Mouse (Mus musculus) ES-Bruce4 (cell line): Measurements from ENCODE around the gene Erv3. TPM values are rescaled to one million over a fixed set of nuclear protein-coding genes. Genes with fewer than 3 reads are reported as not detected.

ENCODE experiments used
- H3K27ac ChIP-seq: 2 replicates; pipeline ENCODE4 v1.5.1; 2012; ENCODE audit warnings: low read length, inconsistent platforms; ENCODE audit not compliant: insufficient read depth
- H3K27me3 ChIP-seq: 2 replicates; pipeline ENCODE4 v1.6.1; 2012; ENCODE audit warnings: mild to moderate bottlenecking, low read length, inconsistent platforms; ENCODE audit not compliant: control insufficient read depth, poor library complexity, insufficient read depth, severe bottlenecking
- H3K36me3 ChIP-seq: 2 replicates; pipeline ENCODE4 v1.6.1; 2012; ENCODE audit warnings: inconsistent platforms, mild to moderate bottlenecking, low read length, moderate library complexity; ENCODE audit not compliant: control insufficient read depth, poor library complexity, insufficient read depth, severe bottlenecking
- H3K4me1 ChIP-seq: one replicate; pipeline ENCODE4 v1.8.1; 2011; ENCODE audit warnings: low read length; ENCODE audit not compliant: control insufficient read depth, insufficient read depth
- H3K4me3 ChIP-seq: 2 replicates; pipeline ENCODE4 v1.5.1; 2011; ENCODE audit warnings: low read depth, mild to moderate bottlenecking, low read length
- H3K9ac ChIP-seq: 2 replicates; pipeline ENCODE4 v1.6.1; 2012; ENCODE audit warnings: low read depth, mild to moderate bottlenecking, inconsistent platforms; ENCODE audit not compliant: poor library complexity, severe bottlenecking
- H3K9me3 ChIP-seq: replicated peaks from 2 replicates; pipeline ENCODE4 v1.6.1; 2012; ENCODE audit warnings: mild to moderate bottlenecking, low read length, inconsistent platforms; ENCODE audit not compliant: control insufficient read depth, poor library complexity, insufficient read depth, severe bottlenecking
- CTCF ChIP-seq: IDR thresholded peaks from one replicate; pipeline ENCODE4 v1.8.1; 2011; ENCODE audit warnings: low read depth, low read length
- EP300 ChIP-seq: IDR thresholded peaks from 2 replicates; pipeline ENCODE4 v1.6.1; 2011; ENCODE audit warnings: low read depth, low read length; ENCODE audit not compliant: insufficient read depth
- POLR2A ChIP-seq: IDR thresholded peaks from one replicate; pipeline ENCODE4 v1.8.1; 2011; ENCODE audit warnings: low read length; ENCODE audit not compliant: insufficient read depth
- polyA plus RNA-seq: library from polyadenylated mRNA; stranded (reverse); fragments of >200 nt; gene quantifications from 2 replicates; pipeline ENCODE4 v1.2.4, GENCODE M21; 2011; ENCODE audit warnings: low read depth; ENCODE audit not compliant: missing spikeins, insufficient read depth, insufficient read length

Gene Erv3
- polyA plus RNA-seq, 1 experiment = 0.46 TPM

GRCm38 (mm10) chr2:131862617-131863275, 3.2 kb upstream of the Erv3 start:
- H3K4me3 ChIP-seq = no peak overlapping the region
- no peak overlapping the region for H3K9ac ChIP-seq
- H3K36me3 ChIP-seq = no peaks in the 10 kb centered on the region
- H3K4me1 ChIP-seq = no peaks in the 10 kb centered on the region
- TF ChIP-seq CTCF (no peak), POLR2A (no peak), EP300 (no peak)
- no peak overlapping the region for H3K27ac ChIP-seq
- no peaks in the 10 kb centered on the region for H3K27me3 ChIP-seq
- peaks cover 6% of the 10 kb centered on the region; the same call in 1 of the 2 replicates for H3K9me3 ChIP-seq

- Histone ChIP-seq H3K4me1 (no peaks in the 10 kb centered on the region), H3K9me3 (peaks cover 9% of the 10 kb centered on the region; the same call in 1 of the 2 replicates), H3K4me3 (no peak overlapping the region), H3K36me3 (no peaks in the 10 kb centered on the region), H3K27me3 (0 out of 2 replicates have a peak, but pooled peaks cover 2% of the 10 kb centered on the region), H3K9ac (no peak overlapping the region), H3K27ac (no peak overlapping the region)
- TF ChIP-seq POLR2A = no peak
- TF ChIP-seq EP300 = no peak
- no peak for TF ChIP-seq CTCF
Observed at GRCm38 (mm10) chr2:131857838-131858237, 1.7 kb downstream of the Erv3 start.

GRCm38 (mm10) chr2:131853719-131854118, 5.8 kb downstream of the Erv3 start:
- TF ChIP-seq POLR2A (no peak), CTCF (no peak), EP300 (no peak)
- no peak overlapping the region for H3K4me3 ChIP-seq
- H3K9ac ChIP-seq = no peak overlapping the region
- H3K36me3 ChIP-seq = no peaks in the 10 kb centered on the region
- H3K9me3 ChIP-seq = peaks cover 9% of the 10 kb centered on the region; the same call in 1 of the 2 replicates
- H3K27ac ChIP-seq = no peak overlapping the region
- 0 out of 2 replicates have a peak, but pooled peaks cover 2% of the 10 kb centered on the region for H3K27me3 ChIP-seq
- no peaks in the 10 kb centered on the region for H3K4me1 ChIP-seq

GRCm38 (mm10) chr2:131851333-131852092, 8.0 kb downstream of the Erv3 start:
- Histone ChIP-seq H3K36me3 (no peaks in the 10 kb centered on the region), H3K4me3 (no peak overlapping the region), H3K4me1 (peaks cover under 1% of the 10 kb centered on the region), H3K9ac (no peak overlapping the region), H3K27ac (no peak overlapping the region), H3K9me3 (no peaks in the 10 kb centered on the region), H3K27me3 (no peaks in the 10 kb centered on the region)
- TF ChIP-seq CTCF (no peak), POLR2A (no peak), EP300 (no peak)

- Histone ChIP-seq H3K4me1 (peaks cover 5% of the 10 kb centered on the region), H3K27ac (no peak overlapping the region), H3K9ac (no peak overlapping the region), H3K27me3 (no peaks in the 10 kb centered on the region), H3K4me3 (no peak overlapping the region), H3K9me3 (no peaks in the 10 kb centered on the region), H3K36me3 (no peaks in the 10 kb centered on the region)
- TF ChIP-seq EP300 (no peak), POLR2A (no peak), CTCF (no peak)
Observed at GRCm38 (mm10) chr2:131850047-131850446, 9.5 kb downstream of the Erv3 start.
